Mouse (Mus musculus) bone marrow, adult 2 months (tissue): ENCODE results near the gene Gm4737. TPM values are rescaled to one million over a fixed set of nuclear protein-coding genes. Genes with fewer than 3 reads are reported as not detected.

ENCODE experiments used
- H3K27ac ChIP-seq: fragments of 200-500 bp; 2 replicates; pipeline ENCODE4 v1.5.1; 2012; ENCODE audit warnings: low read depth, mild to moderate bottlenecking, control low read depth, inconsistent platforms, low read length; ENCODE audit not compliant: control insufficient read depth, poor library complexity, insufficient read depth
- H3K4me1 ChIP-seq: fragments of 200-500 bp; 2 replicates; pipeline ENCODE4 v1.6.1; 2011; ENCODE audit warnings: low read length; ENCODE audit not compliant: control insufficient read depth, insufficient read depth
- H3K4me3 ChIP-seq: fragments of 200-500 bp; replicated peaks from 2 replicates; pipeline ENCODE3; 2011; ENCODE audit warnings: mild to moderate bottlenecking, low read depth, low read length, control low read depth; ENCODE audit not compliant: control insufficient read depth
- CTCF ChIP-seq: fragments of 200-500 bp; IDR thresholded peaks from 2 replicates; pipeline ENCODE4 v1.5.1; 2011; ENCODE audit warnings: low read length, control low read depth; ENCODE audit not compliant: control insufficient read depth, insufficient read depth
- POLR2A ChIP-seq: fragments of 200-500 bp; IDR thresholded peaks from 2 replicates; pipeline ENCODE4 v1.6.1; 2011; ENCODE audit warnings: low read depth, mild to moderate bottlenecking, control low read depth, low read length, borderline replicate concordance; ENCODE audit not compliant: control insufficient read depth
- WGBS: fragments of 180-500 bp; shearing (Covaris S2); methylation state at CpG from one replicate; pipeline ENCODE4 v1.1.7; 2018; 5-methylcytosine and 5-hydroxymethylcytosine counted together
- polyA plus RNA-seq: library from polyadenylated mRNA; stranded (reverse); fragments of >200 nt; gene quantifications from 2 replicates; pipeline ENCODE4 v1.2.4, GENCODE M21; 2011; ENCODE audit warnings: low replicate concordance; ENCODE audit not compliant: missing spikeins, insufficient read depth, insufficient read length

Gene Gm4737
- polyA plus RNA-seq, 1 experiment, result 50.1 TPM

DNA sequence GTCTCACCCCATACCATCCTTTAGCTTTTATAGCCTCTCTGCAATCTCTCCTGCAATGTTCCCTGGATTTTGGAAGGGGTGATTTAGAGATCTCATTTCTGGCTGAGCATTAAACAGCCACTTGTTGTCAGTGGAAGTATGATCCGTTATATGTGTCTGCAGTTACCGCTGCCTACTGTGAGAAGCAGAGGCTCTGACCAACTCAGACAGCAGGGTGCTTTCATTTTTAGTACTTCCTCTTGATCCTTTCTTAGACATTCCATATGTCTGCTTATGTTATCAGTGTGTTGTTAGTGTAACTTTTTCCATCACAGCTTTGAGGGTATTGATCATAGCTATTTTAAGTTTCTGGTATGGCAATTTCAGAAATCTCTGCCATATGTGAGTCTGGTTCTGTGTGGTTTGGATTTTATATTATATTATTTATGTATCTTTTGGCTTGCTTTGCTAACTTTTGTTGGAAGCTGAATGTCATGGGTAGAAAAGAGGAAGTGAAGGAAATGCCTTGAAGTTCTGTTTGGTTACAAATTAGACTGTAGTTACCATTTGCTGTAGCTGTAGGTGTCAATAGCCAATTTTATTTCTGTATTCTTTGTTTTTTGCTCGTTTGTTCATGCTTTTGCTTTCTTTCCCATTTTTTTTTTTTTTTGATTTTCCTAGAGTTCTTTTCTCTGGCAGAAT is 6.1 kb downstream of the Gm4737 start:
- 7% methylated on average over 3 of the region's 3 CpGs for WGBS
- TF ChIP-seq POLR2A (no peak), CTCF (no peak)
- Histone ChIP-seq H3K4me1 (no peaks in the 10 kb centered on the region), H3K4me3 (no peak overlapping the region), H3K27ac (no peak overlapping the region)

DNA sequence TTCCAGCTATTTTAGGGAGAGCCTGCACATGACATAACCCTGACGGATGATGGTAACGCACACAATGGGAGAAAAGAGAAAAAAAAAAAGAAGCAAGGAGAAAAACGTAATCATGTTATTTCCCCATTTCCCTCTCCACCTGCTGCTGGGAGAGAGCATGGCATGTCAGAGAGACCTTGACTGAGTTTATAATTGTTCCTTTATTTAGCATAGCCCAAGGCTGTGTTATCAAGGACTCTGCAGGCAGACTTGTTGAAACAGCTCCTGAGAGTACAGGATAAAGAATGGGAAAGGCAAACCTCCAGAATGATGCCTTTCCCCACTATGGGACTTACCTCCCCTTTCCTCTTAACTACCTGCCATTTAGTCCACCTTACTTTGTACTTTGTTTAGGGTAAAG is 7.9 kb downstream of the Gm4737 start:
- WGBS, result 83% methylated on average over 3 of the region's 3 CpGs
- no peak overlapping the region for H3K27ac ChIP-seq
- H3K4me3 ChIP-seq, result no peak overlapping the region
- no peak for TF ChIP-seq CTCF
- no peak for TF ChIP-seq POLR2A
- no peaks in the 10 kb centered on the region for H3K4me1 ChIP-seq

GRCm38 (mm10) chr16:46122238-46122637 is 32.6 kb downstream of the Gm4737 start:
- Histone ChIP-seq H3K4me3 (no peak overlapping the region), H3K27ac (no peak overlapping the region), H3K4me1 (no peaks in the 10 kb centered on the region)
- TF ChIP-seq POLR2A (no peak), CTCF (no peak)

DNA sequence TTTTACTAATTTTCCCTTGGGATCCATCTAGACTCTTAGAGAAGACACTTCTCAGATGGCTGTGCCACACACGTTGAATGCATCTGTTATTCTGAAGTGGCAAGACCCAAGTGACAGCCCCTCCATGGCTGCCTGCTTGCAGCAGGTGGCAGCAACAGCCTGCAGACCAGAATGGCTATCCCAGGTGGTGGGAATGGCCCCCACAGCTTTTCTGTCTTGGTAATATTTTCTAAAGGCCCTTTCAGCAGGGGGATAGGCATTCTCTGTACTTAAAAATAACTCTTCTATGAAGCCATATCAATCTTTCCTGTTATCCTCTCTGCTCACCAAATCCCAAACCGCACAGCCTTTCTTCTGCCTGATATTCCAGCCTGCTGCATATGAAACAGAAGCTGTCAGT is 33.5 kb downstream of the Gm4737 start:
- Histone ChIP-seq H3K4me3 (no peak overlapping the region), H3K27ac (no peak overlapping the region), H3K4me1 (no peaks in the 10 kb centered on the region)
- 43% methylated on average over 2 of the region's 2 CpGs for WGBS
- TF ChIP-seq POLR2A, result no peak
- peak; percentile 17; the same call in 1 of the 2 replicates for TF ChIP-seq CTCF

DNA sequence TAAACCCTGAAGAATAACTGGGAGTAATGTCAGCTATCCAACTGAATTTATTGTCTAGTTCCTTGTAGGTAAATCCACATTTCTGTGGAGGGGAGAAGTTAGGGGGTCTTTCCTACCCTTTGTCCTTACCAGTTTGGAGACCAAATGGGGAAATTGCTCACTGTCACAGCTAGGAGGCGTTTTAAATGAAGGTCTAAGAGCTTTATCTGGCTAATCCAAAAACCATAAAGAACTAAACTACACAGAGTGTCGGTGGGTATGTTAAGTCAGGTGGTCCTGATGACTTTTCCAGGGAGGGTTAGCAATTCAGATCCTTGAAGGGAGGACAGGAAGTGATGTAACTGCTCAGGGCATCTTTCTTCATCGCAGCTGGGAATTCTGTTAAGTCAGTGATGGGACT is 34.3 kb downstream of the Gm4737 start:
- Histone ChIP-seq H3K4me1 (no peaks in the 10 kb centered on the region), H3K4me3 (no peak overlapping the region), H3K27ac (no peak overlapping the region)
- 17% methylated on average over 3 of the region's 3 CpGs for WGBS
- TF ChIP-seq POLR2A (no peak), CTCF (no peak)

GRCm38 (mm10) chr16:46120020-46120419 is 34.9 kb downstream of the Gm4737 start, which contains the start of gene Cd96:
TSS of gene Cd96 (minus strand) at chr16:46120251.
- no peak within 1 kb of the TSS for H3K27ac ChIP-seq
- 1% methylated on average over 10 of the region's 10 CpGs for WGBS
- no peak for TF ChIP-seq POLR2A
- TF ChIP-seq CTCF, result no peak
- no peaks in the 10 kb centered on the region for H3K4me1 ChIP-seq
- peak within 1 kb of the TSS; percentile 16 for H3K4me3 ChIP-seq

- Histone ChIP-seq H3K27ac (no peak overlapping the region), H3K4me3 (no peak overlapping the region), H3K4me1 (no peaks in the 10 kb centered on the region)
- 85% methylated on average over 3 of the region's 3 CpGs for WGBS
- TF ChIP-seq POLR2A (no peak), CTCF (no peak)
These were observed 37.2 kb downstream of the Gm4737 start for GRCm38 (mm10) chr16:46117645-46118044.

GRCm38 (mm10) chr16:46114727-46115126 is 40.1 kb downstream of the Gm4737 start:
- Histone ChIP-seq H3K4me1 (no peaks in the 10 kb centered on the region), H3K27ac (no peak overlapping the region), H3K4me3 (no peak overlapping the region)
- TF ChIP-seq POLR2A (no peak), CTCF (no peak)
- WGBS, result 64% methylated on average over 2 of the region's 2 CpGs

GRCm38 (mm10) chr16:46109536-46109935 is 45.3 kb downstream of the Gm4737 start:
- TF ChIP-seq CTCF, result no peak
- no peak for TF ChIP-seq POLR2A
- Histone ChIP-seq H3K27ac (no peak overlapping the region), H3K4me1 (no peaks in the 10 kb centered on the region), H3K4me3 (no peak overlapping the region)
- WGBS, result 73% methylated on average over 8 of the region's 8 CpGs
